Mouse (Mus musculus): ENCODE results near the gene Tef. TPM values are rescaled to one million over a fixed set of nuclear protein-coding genes. Genes with fewer than 3 reads are reported as not detected.

Gene Tef
- polyA plus RNA-seq, 1 experiment from 2014 or later: 38.6 TPM

DNA sequence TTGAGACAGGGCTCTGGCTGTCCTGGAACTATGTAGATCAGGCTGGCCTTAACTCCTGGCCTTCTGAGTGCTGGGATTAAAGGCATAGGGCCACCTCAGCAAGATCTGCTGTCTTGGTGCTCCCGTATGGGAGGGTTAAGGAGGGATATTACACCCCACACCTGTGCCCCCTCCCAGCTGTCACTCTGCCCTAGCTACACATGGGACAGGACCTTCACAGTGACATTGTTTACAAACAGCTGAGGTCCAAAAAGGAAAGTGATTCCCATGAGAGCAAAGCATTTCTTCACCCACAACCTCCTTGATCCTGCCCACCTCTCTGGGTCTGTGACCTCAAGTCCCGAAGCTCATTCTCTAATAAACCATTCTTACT lies 27.0 kb downstream of the Tef start:
- no peak overlapping the region for H3K9ac ChIP-seq (replicated peaks; ENCODE audit: low read depth)
- WGBS: 59% methylated on average over 2 of the region's 2 CpGs
- no peak overlapping the region for H3K27ac ChIP-seq (ENCODE audit: low read length)
- H3K36me3 ChIP-seq (ENCODE audit: insufficient read depth, low read length): peaks cover 15% of the 10 kb centered on the region; the same call in 1 of the 2 replicates
- TF ChIP-seq EP300 (IDR thresholded peaks at IDR 0.05): no peak
- no peak for TF ChIP-seq CTCF (IDR thresholded peaks at IDR 0.05)
- ATAC-seq: no peak
- H3K4me3 ChIP-seq (ENCODE audit: low read depth, low read length): no peak overlapping the region
- no peak for DNase-seq (ENCODE audit: low spot score)
- H3K4me2 ChIP-seq (replicated peaks; ENCODE audit: low read depth, low read length): no peak overlapping the region
- no peaks in the 10 kb centered on the region for H3K4me1 ChIP-seq (ENCODE audit: insufficient read depth, low read depth, low read length)
- H3K9me3 ChIP-seq (ENCODE audit: low read length): no peaks in the 10 kb centered on the region
- H3K27me3 ChIP-seq (replicated peaks; ENCODE audit: insufficient read depth, low read length): no peaks in the 10 kb centered on the region

DNA sequence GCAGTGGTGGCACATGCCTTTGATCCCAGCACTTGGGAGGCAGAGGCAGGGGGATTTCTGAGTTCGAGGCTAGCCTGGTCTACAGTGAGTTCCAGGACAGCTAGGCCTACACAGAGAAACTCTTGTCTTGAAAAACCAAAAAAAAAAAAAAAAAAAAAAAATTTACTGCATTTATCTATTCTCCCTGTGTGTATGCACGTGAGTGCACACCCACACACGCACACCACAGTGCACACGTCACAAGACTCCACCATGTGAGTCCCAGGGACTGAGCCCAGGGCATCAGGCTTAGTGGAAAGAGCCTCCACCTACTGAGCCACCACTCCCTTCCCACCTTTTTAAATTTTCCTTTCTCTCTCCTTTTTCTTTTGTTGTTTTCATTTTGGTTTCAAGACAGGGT lies 28.3 kb downstream of the Tef start:
- H3K4me3 ChIP-seq (ENCODE audit: low read depth, low read length): no peak overlapping the region
- no peaks in the 10 kb centered on the region for H3K9me3 ChIP-seq (ENCODE audit: low read length)
- H3K27ac ChIP-seq (ENCODE audit: low read length): no peak overlapping the region
- H3K4me1 ChIP-seq (ENCODE audit: insufficient read depth, low read depth, low read length): no peaks in the 10 kb centered on the region
- TF ChIP-seq CTCF (IDR thresholded peaks at IDR 0.05) (no peak), EP300 (IDR thresholded peaks at IDR 0.05) (no peak)
- H3K36me3 ChIP-seq (ENCODE audit: insufficient read depth, low read length): peaks cover 10% of the 10 kb centered on the region; the same call in 1 of the 2 replicates
- WGBS: 84% methylated on average over 4 of the region's 4 CpGs
- H3K27me3 ChIP-seq (replicated peaks; ENCODE audit: insufficient read depth, low read length): no peaks in the 10 kb centered on the region
- H3K9ac ChIP-seq (replicated peaks; ENCODE audit: low read depth): no peak overlapping the region
- H3K4me2 ChIP-seq (replicated peaks; ENCODE audit: low read depth, low read length): no peak overlapping the region
- no peak for DNase-seq (ENCODE audit: low spot score)
- ATAC-seq: no peak

DNA sequence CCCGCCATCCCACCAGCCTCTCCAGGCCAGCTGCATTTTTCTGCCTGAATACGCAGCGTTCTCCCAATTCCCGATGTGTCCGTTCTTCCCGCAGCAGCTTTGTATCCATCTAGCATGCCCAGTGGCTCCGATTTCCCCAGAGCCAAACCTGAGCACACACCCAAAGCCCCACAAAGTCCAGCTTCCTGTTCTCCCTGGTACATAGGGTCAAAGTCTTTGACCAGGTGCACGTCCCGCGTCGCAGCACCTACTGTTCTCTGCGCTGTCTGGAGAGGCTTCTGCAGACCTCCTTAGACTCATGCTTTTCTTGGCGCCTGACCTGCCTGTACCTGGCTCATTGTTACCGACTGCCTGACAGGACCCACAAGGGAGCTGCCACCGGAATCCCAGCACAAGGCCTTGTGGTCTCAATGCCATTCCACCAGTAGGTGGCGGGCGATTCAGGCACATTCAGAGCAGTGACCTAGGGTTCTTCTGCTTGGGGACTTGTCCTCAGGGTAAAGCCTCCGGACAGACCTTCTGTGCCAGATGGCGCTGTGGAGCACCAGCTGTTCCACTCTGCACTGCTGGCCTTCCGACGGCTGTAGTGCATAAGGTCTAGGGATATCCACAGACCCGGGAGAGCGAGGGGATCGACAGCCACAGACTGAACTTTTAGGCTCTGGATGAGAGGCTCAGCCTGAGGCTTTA lies 29.1 kb downstream of the Tef start:
- no peak overlapping the region for H3K4me2 ChIP-seq (replicated peaks; ENCODE audit: low read depth, low read length)
- no peak overlapping the region for H3K9ac ChIP-seq (replicated peaks; ENCODE audit: low read depth)
- H3K4me1 ChIP-seq (ENCODE audit: insufficient read depth, low read depth, low read length): peaks cover 5% of the 10 kb centered on the region; the same call in 1 of the 2 replicates
- peak overlapping the region; percentile 26; the same call in 1 of the 2 replicates for H3K27ac ChIP-seq (ENCODE audit: low read length)
- TF ChIP-seq CTCF (IDR thresholded peaks at IDR 0.05) (peak; percentile 100), EP300 (IDR thresholded peaks at IDR 0.05) (no peak; the same call in 1 of the 2 replicates)
- DNase-seq (ENCODE audit: low spot score) (peak; percentile 98), ATAC-seq (peak; percentile 88)
- WGBS: 16% methylated on average over 24 of the region's 24 CpGs
- no peaks in the 10 kb centered on the region for H3K9me3 ChIP-seq (ENCODE audit: low read length)
- no peaks in the 10 kb centered on the region for H3K27me3 ChIP-seq (replicated peaks; ENCODE audit: insufficient read depth, low read length)
- H3K36me3 ChIP-seq (ENCODE audit: insufficient read depth, low read length): peaks cover 3% of the 10 kb centered on the region; the same call in 1 of the 2 replicates
- no peak overlapping the region for H3K4me3 ChIP-seq (ENCODE audit: low read depth, low read length)

DNA sequence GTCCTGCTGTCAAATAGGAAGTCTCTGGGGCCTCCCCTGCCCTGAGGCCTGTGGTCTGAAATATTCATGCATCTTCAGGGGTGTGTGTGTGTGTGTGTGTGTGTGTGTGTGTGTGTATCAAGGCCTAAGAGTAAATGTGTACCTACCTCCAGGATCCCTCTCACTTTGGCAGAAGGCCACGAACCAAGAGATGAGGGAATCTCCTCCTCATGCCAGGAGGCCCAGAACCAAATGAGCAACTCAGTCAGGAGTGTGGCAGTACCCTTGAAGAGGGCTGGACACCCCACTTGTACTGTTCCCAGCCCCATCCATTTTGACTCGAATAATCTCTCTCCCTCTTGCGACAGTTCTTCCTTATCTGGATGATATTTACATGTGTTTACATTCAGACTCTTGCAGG lies 30.0 kb downstream of the Tef start:
- H3K27ac ChIP-seq (ENCODE audit: low read length): no peak overlapping the region
- no peak overlapping the region for H3K9ac ChIP-seq (replicated peaks; ENCODE audit: low read depth)
- no peak overlapping the region for H3K4me2 ChIP-seq (replicated peaks; ENCODE audit: low read depth, low read length)
- H3K36me3 ChIP-seq (ENCODE audit: insufficient read depth, low read length): no peaks in the 10 kb centered on the region
- WGBS: 25% methylated on average over 3 of the region's 3 CpGs
- no peaks in the 10 kb centered on the region for H3K27me3 ChIP-seq (replicated peaks; ENCODE audit: insufficient read depth, low read length)
- H3K4me1 ChIP-seq (ENCODE audit: insufficient read depth, low read depth, low read length): peaks cover 14% of the 10 kb centered on the region; the same call in 1 of the 2 replicates
- ATAC-seq (no peak), DNase-seq (ENCODE audit: low spot score) (peak; percentile 46)
- no peak overlapping the region for H3K4me3 ChIP-seq (ENCODE audit: low read depth, low read length)
- no peaks in the 10 kb centered on the region for H3K9me3 ChIP-seq (ENCODE audit: low read length)
- no peak for TF ChIP-seq CTCF (IDR thresholded peaks at IDR 0.05)
- TF ChIP-seq EP300 (IDR thresholded peaks at IDR 0.05): 0 out of 2 replicates have a peak, but pooled peaks have one; percentile 10

DNA sequence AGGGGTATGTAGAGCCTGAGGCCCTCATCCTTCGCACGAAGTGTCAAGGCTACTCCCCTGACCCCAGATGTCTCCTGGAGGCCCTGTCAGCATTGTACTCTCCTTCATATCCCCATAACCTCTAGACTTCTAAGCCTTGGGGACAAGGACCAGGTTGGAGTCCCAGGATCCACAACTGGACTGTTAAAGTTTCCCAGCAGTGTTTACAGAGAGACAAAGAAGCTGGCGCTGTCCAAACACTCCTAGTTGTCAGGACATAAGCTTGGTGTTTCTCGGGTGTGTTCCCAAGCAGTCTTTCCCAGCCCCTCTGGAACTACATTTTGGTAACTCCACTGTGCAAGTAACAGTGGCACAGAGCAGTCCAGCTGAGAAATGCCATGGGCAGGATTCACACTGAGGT lies 31.3 kb downstream of the Tef start:
- Histone ChIP-seq H3K36me3 (ENCODE audit: insufficient read depth, low read length) (no peaks in the 10 kb centered on the region), H3K27me3 (replicated peaks; ENCODE audit: insufficient read depth, low read length) (no peaks in the 10 kb centered on the region), H3K27ac (ENCODE audit: low read length) (no peak overlapping the region; the same call in 1 of the 2 replicates), H3K4me3 (ENCODE audit: low read depth, low read length) (no peak overlapping the region), H3K9me3 (ENCODE audit: low read length) (no peaks in the 10 kb centered on the region), H3K4me1 (ENCODE audit: insufficient read depth, low read depth, low read length) (peaks cover 17% of the 10 kb centered on the region; the same call in 1 of the 2 replicates), H3K4me2 (replicated peaks; ENCODE audit: low read depth, low read length) (no peak overlapping the region), H3K9ac (replicated peaks; ENCODE audit: low read depth) (no peak overlapping the region)
- ATAC-seq (no peak), DNase-seq (ENCODE audit: low spot score) (no peak)
- WGBS: 58% methylated on average over 4 of the region's 4 CpGs
- TF ChIP-seq CTCF (IDR thresholded peaks at IDR 0.05) (no peak), EP300 (IDR thresholded peaks at IDR 0.05) (no peak)

DNA sequence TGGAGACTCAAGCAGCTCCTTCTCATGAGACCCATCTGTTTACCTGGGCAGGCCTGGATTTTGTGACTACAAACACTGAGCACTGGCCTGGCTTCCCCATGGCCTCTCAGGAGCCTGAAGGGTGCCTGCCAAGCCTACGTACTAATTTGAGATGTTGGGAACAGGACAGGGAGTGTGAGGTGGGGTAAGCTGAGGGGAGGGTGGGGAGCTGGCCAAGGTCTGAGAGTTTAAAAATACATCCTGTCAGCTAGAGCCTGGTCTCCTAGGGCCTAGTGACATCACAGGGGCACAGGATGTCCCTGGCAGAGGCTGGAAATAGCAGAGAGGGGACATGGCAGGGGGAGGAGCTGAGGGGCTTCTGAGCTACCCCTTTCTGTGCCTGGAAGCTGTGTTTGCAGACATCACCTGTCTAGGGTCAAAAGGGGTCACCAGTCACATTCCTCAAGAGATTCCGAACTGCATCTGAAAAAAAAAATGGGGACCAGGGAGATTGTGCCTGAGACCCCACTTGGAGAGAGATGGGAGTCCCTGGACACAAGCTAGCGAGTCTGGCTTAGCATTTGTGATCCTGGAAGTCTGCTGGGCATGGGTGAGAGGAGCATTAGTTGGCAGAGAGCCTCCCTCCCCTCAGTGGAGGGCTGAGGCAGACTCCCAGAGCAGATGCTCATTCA lies 32.1 kb downstream of the Tef start:
- no peak overlapping the region for H3K27ac ChIP-seq (ENCODE audit: low read length)
- WGBS: 42% methylated on average over 3 of the region's 3 CpGs
- no peak overlapping the region for H3K4me2 ChIP-seq (replicated peaks; ENCODE audit: low read depth, low read length)
- H3K4me3 ChIP-seq (ENCODE audit: low read depth, low read length): no peak overlapping the region
- TF ChIP-seq CTCF (IDR thresholded peaks at IDR 0.05) (no peak), EP300 (IDR thresholded peaks at IDR 0.05) (peak; percentile 81)
- no peaks in the 10 kb centered on the region for H3K36me3 ChIP-seq (ENCODE audit: insufficient read depth, low read length)
- no peaks in the 10 kb centered on the region for H3K27me3 ChIP-seq (replicated peaks; ENCODE audit: insufficient read depth, low read length)
- H3K9me3 ChIP-seq (ENCODE audit: low read length): no peaks in the 10 kb centered on the region
- no peak overlapping the region for H3K9ac ChIP-seq (replicated peaks; ENCODE audit: low read depth)
- H3K4me1 ChIP-seq (ENCODE audit: insufficient read depth, low read depth, low read length): peaks cover 19% of the 10 kb centered on the region; the same call in 1 of the 2 replicates
- DNase-seq (ENCODE audit: low spot score) (peak; percentile 40), ATAC-seq (no peak)

Measured in lung, postnatal 0 days (tissue).